Mouse (Mus musculus) retina, postnatal 7 days (tissue): ENCODE measurements around the gene Itga8.

Source experiments
- DNase-seq: peaks from one replicate; pipeline ENCODE4 v3.0.0-alpha.2; 2012; ENCODE audit warnings: low read depth, low spot score

Gene Itga8

DNA sequence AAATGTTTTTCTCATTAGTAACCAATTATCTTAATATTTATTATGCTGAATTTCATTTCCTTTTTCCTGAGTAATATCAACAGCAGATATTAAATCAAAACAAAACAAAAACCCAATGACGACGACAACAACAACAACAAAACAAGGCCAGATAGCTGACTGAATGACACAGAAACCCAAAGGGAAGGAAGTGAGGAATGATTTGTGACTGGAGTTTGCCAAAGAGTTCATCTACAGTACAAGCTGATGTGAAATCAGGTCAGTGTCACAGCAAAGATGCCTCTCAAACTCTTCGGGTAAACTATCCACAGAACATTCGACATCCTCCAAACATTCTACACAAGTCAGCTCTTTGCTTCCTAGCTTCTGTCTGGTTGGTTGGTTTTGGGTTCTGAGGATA is 104.0 kb downstream of the Itga8 start:
- DNase-seq: no peak

DNA sequence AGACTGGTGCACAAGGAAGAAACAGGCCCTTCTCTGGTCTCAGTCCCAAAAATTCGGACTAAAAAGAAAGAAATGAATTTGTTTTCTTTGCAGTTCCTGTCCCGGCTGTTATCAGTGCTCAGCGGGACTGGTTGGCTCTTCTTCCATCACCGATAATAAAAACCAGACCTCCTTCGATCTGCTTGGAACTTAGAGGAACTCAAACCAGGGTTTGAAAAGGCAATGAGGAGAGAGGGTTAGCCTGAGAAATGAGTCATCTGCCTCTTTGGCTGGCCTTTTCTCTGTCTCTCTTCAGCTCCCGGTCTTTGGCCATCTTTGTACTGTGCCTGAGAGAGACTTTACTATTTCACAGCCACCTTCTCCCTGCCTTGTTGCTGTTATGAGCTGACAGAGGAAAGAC is 112.7 kb downstream of the Itga8 start:
- no peak for DNase-seq

DNA sequence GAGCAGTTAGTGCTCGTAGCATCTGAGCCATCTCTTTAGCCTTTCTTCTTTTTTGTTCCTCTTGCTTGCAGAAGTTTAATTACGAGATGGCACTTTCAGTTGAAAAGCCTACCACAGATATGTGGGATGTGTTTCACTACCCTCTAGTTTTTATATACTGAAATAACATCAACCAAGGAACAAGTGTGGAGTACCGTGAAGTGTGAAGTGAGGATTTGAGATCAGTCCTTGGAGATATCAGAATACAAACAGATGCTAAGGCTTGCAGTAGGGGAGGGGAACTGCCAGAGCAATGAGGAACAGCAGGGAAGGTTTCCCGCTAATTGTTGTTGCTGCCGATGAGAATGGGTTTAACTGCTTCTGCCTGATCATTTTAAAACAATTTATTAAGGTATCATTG is 114.1 kb downstream of the Itga8 start:
- DNase-seq: no peak

DNA sequence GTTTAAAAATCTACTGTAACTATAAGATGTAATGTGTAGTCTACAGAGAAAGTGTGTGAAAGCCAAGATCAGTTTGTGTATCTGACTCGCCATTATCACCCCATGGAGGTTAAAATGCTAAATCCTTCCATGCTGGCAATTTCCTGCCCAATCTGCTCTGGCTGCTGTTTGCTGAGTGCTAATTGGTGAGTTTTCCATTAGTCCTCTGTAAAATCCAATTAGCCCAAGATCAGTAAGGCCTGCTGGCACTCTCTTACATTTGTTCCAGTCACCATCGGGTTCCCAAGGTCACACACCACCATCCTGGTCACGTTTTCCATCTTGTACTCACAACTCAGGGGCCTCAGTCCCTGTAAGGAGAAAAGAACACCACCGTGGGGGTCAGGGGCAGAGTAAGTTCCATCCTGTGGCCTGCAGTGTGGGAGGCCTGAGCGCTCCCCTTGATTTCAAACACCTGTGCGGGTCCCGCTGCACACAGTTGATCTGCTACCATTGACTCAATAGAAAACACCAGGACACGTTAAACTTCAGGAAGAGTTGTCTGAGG is 119.2 kb downstream of the Itga8 start:
- no peak for DNase-seq

DNA sequence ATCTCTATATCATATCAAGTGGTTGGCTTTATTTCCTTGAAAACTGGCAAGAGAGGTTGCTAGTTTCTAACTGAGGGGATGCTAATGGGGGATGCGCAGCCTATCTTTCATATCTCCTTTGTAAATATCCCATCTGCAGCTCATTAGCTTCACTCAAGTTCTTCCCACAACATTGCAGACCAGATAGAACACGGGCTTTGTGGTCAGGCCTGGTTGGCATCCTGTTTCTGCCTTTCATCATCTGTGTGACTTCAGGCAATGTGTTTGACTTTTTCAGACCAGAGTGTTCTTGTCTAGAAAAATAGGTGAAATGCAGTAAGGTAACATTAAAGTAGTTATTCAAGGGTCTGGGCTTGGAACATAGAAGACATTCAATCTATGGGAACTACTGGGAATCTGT is 121.1 kb downstream of the Itga8 start:
- DNase-seq: no peak

DNA sequence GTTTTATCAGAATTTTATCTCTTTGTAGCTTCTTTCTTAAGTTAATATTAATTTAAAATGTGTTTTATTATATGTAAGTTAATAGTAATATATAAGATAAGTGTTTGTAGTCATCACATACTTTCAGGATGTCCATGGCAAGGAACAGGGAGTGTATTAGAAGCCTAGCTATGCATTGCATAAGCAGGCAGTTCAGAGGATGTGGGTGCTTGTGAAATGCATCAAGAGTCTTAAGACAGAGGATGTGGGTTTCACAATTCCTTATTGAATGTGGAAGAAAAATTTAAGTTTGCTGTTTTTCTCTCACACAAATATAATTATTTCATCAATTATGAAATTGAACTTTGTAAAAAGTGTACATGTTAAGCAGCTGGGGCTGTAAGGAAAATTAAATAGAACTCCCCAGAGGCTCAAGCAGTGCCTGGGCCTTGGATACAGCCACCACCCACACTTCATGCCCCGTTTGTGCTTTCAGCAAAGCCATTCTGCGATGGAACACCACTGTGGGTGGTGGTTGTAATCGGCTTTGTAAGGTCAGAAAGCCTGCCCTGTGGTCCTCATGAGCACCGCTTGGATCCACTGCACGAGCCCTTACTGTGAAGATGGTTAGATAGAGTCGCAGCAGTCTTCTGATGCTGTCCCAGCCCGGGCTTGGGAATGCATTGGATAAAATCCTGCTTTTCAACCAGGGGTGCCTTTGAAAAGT is 126.8 kb downstream of the Itga8 start:
- no peak for DNase-seq

DNA sequence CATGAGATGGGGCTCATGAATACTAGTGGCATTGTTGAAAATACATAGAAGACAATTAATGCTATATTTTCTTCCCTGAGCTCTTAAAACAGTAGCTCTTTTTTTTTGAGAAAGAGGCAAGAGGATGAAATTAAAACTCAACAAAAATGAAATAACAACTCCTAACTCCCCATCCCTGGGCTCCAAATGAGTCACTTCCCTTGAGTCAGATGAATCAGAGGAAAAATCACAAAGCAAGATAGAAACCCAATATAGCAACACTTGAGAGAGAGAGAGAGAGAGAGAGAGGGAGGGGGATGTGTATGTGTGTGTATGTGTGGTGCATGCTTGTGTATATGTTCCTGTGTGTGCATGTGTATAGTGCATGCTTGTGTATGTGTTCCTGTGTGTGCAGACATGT is 131.5 kb downstream of the Itga8 start:
- no peak for DNase-seq

DNA sequence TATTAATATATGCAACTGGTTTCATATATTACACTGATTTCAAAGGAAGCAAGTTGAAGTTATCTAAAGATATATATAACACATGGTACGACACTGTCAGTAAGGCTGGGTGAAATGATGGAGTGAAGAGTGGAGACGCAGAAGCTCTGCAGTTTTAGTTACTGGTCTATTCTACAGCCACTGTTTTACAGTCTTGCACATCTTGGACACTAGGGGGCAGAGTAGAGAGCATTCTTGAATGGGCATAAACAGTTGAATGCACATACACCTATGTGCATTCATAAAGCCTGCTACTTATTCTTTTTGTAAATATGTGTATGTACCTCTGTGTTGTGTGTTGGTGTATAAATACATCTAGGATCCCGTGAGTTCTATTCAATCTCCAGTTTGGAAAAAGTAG is 141.2 kb downstream of the Itga8 start:
- DNase-seq: peak; percentile 6

DNA sequence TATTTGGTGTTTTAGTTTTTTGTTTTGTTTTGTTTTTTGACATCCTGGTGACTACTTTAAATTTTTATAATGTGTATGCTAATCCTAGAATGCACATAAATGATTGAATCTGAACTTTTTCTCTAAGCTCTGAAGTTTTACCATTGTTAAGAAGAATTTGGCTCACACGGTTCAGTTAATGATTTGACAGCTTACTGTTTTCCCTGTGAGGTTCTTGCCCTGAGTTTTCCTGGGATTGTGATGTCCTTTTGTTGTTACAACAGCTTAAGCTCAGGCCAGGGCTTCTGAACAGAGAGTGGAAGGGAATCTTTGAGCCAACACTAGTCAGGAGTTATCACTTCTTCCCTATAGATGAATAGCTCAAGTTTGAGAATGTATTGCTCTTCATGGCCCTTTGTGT is 144.7 kb downstream of the Itga8 start:
- no peak for DNase-seq

DNA sequence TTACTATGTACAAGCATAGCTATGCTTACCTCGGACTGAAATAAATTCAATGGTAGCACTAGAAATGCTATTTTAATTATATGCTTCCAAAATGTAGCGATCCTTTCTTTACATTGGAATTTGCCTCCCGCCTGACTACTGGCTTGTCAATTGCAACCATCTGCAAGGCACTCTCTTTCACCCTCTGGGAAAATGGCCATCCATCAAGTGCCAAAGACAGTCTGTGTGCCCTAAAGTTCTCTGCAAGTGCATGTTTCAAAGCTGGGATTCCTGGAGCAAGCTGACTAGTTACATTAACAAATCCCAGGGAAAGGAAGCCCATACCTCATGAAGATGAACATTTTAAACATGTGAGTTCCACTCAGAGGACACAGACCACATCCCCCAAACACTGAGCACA is 145.3 kb downstream of the Itga8 start:
- DNase-seq: no peak

DNA sequence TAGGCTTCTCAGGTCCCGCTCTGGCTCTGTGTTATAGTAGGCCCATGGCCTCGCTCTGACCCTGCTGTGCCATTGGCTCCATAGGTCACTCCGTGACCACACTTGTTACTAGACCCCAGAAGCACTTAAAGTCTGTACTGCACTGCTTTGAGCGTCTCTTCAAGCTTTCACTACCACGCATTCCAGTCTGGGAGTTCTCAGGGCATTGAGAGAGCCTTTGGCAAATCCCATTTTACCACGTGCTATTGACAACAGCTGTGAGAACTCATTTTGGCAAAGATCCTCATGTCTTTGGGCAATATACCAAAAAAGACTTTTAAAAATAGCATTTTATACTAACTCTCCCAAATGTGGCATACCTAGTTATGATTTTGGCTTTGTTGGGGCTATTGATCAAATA is 147.0 kb downstream of the Itga8 start:
- DNase-seq: no peak

DNA sequence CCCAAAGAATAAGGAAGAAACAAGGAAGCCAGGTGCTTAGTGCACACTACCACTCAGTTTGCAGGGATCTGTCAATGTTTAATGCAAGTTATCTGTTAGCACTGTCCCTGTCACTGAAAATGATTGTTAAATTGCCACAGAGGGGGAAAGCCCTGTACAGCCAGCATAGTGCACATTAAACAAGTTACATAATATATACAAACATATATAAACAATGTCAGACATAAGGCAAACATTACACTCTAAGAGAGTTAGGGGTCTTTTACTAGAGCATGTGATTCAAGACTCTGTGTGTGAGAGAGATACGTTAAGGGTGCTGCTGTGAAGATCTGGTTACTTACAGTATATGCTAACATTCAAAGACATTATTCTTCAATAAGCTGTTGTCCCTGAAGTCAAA is 148.2 kb downstream of the Itga8 start:
- DNase-seq: no peak

DNA sequence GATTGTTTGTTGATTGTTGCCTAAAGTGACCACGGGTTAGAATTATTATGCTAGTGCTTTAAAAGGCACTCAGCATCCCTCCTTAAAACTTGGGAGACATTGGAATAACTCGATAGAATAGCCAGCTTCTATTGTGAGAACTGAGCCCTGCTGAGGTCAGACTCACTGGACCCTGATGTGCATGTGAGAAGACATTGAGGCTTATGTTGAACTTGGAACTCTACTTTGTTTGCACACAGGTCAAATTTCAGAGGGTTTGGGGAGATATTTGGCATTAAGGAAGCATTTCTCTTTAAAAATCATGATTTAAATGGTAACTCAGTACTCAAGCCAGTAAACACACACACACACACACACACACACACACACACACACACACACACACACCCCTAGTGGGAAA is 153.8 kb downstream of the Itga8 start:
- no peak for DNase-seq

DNA sequence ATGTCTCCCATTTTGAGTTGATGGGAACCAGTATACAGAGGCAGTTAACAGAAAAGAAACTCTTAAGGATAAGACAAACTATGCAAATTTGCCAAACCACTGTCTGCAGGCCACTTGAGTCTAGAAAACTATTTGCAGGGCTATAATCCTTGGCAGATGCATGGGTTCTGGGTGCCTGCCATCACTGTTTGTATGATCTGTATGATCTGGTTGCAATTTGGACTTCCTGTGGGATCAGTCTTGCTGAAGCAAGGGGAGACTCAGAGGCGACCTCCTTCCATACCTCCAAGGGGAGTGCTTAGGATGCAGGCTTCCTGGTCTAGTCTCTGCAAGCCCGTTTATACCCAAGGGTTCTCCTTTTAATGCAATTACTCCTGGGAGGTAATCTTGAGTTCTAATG is 155.1 kb downstream of the Itga8 start:
- no peak for DNase-seq

DNA sequence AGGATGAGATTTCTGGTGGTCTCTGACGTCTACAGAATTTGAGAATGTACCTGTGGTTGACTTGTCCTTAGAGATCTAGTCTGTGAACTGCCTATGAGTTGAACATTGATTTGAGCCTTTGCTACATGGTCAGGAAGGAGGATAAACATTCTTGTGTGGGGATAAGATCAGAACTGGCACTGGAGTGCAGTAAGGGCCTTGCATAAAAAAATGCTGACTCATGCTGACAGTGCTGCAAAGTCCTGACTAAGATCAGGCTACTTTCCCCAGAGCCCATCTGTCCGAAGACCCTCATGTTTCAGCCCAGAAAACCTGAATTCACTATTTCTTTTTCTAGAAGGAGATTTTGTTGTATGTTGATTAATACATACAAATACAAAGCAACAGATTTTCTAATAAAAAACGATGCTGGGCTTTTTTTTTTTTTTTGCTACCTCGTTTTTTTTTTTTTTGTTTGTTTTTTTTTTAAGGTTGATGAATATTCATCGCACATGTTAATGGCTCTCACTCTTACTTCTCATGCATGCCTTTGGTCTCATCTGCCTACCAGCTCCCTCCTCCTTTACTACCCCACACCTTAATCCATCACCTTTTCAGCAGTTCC is 162.9 kb downstream of the Itga8 start:
- no peak for DNase-seq

DNA sequence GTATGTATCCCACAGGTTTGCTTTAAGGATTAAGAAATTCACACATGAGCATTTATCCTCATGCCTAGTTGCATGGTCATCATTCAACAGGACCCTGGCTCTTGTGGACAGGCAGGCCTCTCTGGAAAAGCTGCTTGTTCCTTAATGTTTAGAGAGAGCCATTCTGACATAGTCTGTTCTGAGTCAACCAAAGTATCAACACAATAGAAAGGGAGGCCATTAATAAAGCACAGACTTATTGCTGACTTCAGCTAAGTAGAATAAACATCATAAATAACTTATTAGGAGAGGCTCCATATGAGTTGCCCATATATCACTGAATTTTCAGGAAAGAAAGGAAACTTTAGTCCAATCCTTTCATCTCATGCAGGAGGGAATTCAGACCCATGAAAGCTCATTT is 175.1 kb downstream of the Itga8 start:
- no peak for DNase-seq

DNA sequence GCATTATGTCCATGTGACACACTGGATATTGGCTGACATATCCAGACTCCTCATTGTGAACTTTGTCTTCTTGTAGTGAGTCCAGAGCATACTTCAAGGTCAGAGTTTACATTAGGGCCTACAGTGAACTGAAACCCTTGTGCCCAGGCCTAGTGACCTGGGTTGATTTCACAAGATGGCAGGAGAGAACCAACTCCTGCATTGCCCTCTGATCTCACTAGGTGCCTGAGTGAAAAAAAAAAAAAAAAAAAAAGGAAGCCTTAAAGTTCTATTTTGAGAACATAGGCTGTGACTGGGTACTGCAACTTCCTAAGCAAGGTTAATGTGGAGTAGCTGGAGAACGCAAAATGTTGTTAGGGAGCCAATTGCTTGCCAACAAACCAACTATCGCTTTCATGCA is 186.2 kb downstream of the Itga8 start:
- DNase-seq: no peak

DNA sequence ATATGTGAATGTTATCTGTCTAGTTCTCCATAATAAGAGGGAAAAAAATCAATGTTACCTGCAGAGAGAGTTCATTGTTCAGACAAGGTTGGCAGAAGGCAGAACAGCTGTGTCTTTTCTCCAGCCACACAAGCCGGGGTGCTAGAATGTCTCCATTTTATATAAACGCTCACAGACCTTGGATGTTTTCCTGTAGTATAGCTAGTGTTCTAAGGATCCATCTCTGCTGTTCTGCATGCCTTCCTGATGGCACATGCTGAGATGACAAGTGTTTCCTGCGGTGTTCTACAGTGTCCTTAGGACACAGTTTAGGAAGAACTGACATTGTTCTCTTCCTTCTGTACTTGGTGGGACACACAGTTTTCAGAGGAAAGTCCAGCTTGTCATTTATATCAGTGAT is 192.4 kb downstream of the Itga8 start:
- no peak for DNase-seq

DNA sequence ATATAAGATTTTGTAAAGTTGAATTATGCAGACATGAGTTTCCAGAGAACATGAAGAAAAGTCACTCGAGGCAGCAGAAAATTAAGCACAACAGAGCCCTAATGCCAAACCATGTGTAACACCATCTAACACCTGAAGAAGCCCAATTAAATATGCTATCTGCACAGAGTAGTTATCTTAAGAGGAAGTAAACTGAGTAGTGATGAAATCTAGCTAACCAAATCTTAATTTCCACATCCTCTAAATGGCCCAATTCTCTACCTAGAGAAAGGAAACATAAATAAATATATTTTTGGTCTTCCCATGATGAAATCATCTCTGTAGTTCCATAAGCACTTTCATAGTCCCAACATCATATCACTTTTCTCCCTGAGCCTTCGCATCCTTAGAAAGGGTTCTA is 193.4 kb downstream of the Itga8 start:
- no peak for DNase-seq

DNA sequence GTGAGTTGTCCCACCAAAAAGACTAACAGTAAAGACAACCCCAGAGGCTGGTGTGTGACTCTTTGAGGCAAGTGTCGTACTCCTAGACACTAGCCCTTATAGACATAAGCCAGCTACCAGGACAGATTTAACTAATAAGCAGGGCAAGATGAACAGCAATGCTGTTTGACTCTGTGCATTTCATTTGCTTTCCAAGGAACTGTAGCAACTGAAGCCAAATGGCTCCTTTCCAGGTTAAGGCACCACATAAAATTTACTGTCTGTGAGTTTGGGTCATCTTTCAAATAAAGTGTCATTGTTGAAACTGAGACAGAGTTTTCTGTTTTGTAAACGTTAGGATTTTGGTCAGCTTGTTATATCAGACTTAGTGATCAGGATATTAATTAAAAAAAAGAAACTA is 194.5 kb downstream of the Itga8 start:
- no peak for DNase-seq

DNA sequence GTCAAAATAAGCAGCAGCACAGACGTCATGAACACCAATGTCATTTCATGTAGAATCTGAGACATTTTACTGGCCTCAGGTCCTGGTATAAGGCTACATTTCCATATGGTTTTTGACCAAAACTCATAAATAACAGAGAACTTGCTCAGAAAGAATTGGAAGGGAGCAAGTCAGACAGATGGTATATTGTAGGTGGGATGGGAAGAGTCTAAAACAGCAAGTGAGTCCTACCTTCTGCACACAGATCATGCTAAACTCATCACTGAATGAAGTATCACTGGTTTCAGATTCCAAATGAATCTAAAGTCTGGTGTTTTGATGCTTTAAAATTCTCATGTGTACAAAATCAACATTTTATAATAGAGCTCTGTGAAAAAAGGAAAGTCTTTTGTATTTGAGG is 198.5 kb downstream of the Itga8 start:
- DNase-seq: no peak

DNA sequence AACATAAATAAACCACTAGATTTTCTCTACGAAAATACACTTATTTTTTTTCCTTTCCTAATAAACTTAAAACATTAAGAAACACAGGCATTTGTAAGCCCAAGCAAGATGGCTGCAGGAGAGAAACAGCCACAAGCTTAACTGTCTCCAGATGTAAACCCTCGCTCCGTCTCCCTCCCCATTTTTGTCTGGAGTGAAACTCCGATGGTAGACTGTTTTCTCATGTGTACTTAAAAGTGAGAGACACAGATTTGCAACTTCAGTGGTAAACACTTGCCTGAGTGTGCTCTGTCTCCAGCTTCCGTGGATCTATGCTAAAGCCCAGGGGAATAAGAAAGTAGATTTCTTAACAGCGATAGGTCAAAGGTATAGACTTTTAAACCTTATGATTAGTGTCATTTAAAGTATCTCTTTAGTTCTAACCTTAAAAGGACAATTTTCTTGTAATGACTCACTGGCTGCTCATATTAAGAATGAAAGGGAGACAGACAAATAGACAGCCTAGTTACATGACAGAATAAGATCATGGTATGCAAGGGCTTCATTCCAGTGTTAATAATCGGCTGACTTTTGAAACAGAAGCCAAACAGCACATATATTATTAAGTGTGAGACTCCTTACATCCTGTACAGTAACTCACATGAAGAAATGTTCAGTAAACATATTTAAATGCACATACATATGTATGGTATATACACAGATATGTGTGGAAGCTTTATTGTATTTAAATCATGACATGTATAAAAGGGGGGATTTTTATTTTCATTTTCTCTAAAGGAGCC is 209.3 kb downstream of the Itga8 start:
- no peak for DNase-seq

DNA sequence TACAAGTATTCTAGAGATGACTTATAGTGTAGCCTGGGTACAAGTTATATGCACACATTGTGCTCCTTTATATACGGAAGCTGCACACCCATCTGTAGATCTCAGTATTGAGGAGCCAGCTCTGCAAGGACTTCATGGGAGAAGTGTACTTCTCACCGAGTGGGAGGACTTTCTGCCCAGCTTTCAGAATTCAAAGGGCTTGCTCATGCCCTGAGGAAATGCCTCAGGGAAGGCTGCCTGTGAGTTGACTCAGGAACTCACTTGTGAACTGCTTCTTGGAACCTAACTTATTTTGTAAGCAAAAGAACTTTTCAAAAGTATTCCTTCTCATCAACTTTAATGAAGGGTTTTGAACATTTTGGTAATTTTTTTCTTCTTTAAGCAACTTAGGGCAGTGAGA is 210.7 kb downstream of the Itga8 start:
- no peak for DNase-seq
